Mouse (Mus musculus) forebrain, embryonic 11.5 days (tissue): ENCODE data around the gene Magi2. TPM values are rescaled to one million over a fixed set of nuclear protein-coding genes. Genes with fewer than 3 reads are reported as not detected.

Experiments
- ATAC-seq: fragments of 200-750 bp; cut with Nextera tagmentation; replicated peaks from 2 replicates; pipeline ENCODE4 v1.8.0; 2017; ENCODE audit warnings: moderate TSS enrichment; ENCODE audit not compliant: low FRiP score
- DNase-seq: peaks from one replicate; pipeline ENCODE4 v3.0.0-alpha.2; 2017; ENCODE audit warnings: low spot score
- H3K27ac ChIP-seq: fragments of 300-500 bp; sonication (generic); 2 replicates; pipeline ENCODE4 v1.5.1; 2014; ENCODE audit warnings: low read depth, low read length
- H3K27me3 ChIP-seq: fragments of 300-500 bp; sonication (generic); 2 replicates; pipeline ENCODE4 v1.6.1; 2014; ENCODE audit warnings: mild to moderate bottlenecking, low read length, mixed read lengths; ENCODE audit not compliant: control insufficient read depth, insufficient read depth
- H3K36me3 ChIP-seq: fragments of 300-500 bp; sonication (generic); 2 replicates; pipeline ENCODE4 v1.6.1; 2014; ENCODE audit warnings: mild to moderate bottlenecking, low read length, moderate library complexity, mixed read lengths; ENCODE audit not compliant: control insufficient read depth, insufficient read depth
- H3K4me1 ChIP-seq: fragments of 300-500 bp; sonication (generic); replicated peaks from 2 replicates; pipeline ENCODE4 v1.6.1; 2014; ENCODE audit warnings: low read length, mixed read lengths; ENCODE audit not compliant: control insufficient read depth, insufficient read depth
- H3K4me2 ChIP-seq: fragments of 300-500 bp; sonication (generic); 2 replicates; pipeline ENCODE4 v1.6.1; 2014; ENCODE audit warnings: low read depth, mild to moderate bottlenecking, low read length, moderate library complexity, mixed read lengths; ENCODE audit not compliant: severe bottlenecking
- H3K4me3 ChIP-seq: fragments of 300-500 bp; sonication (generic); 2 replicates; pipeline ENCODE4 v1.5.1; 2014; ENCODE audit warnings: low read depth, low read length
- H3K9ac ChIP-seq: fragments of 300-500 bp; sonication (generic); 2 replicates; pipeline ENCODE4 v1.6.1; 2014; ENCODE audit warnings: low read length
- H3K9me3 ChIP-seq: fragments of 300-500 bp; sonication (generic); 2 replicates; pipeline ENCODE4 v1.6.1; 2016; ENCODE audit warnings: low read length, mixed read lengths; ENCODE audit not compliant: control insufficient read depth
- WGBS: fragments of 180-500 bp; shearing (Covaris S2); extraction: QIAGEN DNeasy Blood & Tissue Kit; methylation state at CpG from one replicate; pipeline ENCODE4 v1.1.7; 2014; 5-methylcytosine and 5-hydroxymethylcytosine counted together
- polyA plus RNA-seq: library from polyadenylated mRNA; unstranded; fragments of >200 nt; fragmentation: Nextera tagmentation; extraction: Ambion mirVana; gene quantifications from 2 replicates; pipeline ENCODE4 v1.2.1, GENCODE M21; 2014

Magi2 gene
- polyA plus RNA-seq, 1 experiment from 2014 or later, result 10.2 TPM

DNA sequence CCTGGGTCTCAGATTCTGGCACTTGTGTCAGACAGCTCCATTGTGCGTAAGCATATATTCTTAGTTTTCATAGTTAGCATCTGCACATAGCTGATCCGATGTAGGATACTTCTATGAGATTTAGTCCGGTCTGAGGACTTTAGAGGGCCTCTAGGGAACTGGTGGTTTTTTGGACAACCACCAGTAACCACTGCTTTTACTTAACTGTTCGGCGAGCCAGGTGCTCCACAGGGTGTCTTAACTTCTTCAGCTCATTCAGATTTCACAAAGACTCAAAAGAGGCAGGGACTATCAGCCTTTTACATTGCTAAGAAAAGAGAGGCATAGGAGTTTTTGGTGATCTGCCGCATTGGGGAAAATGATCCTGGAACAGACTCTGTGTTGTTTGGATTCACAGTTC, 1453.1 kb downstream of the Magi2 start:
- Histone ChIP-seq H3K4me2 (no peak overlapping the region), H3K27me3 (no peaks in the 10 kb centered on the region), H3K4me1 (peaks cover 5% of the 10 kb centered on the region; the same call in 1 of the 2 replicates), H3K9me3 (no peaks in the 10 kb centered on the region), H3K27ac (no peak overlapping the region), H3K4me3 (no peak overlapping the region), H3K9ac (no peak overlapping the region), H3K36me3 (no peaks in the 10 kb centered on the region)
- WGBS, result 89% methylated on average over 6 of the region's 6 CpGs
- ATAC-seq (no peak), DNase-seq (no peak)

DNA sequence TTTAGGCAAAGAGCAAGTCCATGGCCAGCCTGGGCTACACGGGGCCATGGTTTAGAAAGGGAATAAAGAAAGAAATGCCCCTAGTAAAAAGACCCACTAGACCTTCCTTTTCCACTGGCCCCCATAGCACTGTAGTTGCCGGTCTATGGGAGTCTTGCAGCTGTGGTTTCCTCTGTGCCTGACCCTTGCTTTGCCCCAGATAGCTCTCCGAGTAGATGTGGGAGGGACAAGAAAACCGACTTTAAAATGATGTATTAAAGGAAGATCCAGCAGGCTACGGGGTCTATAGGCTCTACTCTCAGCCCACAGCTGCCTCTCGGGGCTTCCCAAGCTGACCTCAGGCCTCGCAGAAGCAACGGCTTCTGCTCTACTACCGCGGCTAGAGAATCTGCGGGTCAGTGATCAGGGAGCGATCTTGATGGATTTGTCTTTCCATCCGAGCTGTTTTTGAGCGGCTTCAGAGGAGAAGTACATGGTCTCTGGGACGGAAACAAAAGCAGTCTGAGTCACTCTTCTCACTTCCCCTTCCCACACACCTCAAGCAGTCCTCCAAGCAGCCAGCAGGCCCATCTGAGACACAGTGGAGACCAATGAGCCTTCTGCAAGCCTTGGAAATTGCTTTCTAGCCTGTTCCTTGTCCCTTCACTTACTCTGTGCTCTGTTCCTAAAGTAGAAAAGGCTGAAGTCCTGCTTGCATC, 1454.1 kb downstream of the Magi2 start:
- WGBS, result 93% methylated on average over 15 of the region's 15 CpGs
- no peaks in the 10 kb centered on the region for H3K27me3 ChIP-seq
- H3K4me1 ChIP-seq, result peaks cover 5% of the 10 kb centered on the region; the same call in 1 of the 2 replicates
- no peaks in the 10 kb centered on the region for H3K9me3 ChIP-seq
- H3K36me3 ChIP-seq, result no peaks in the 10 kb centered on the region
- H3K9ac ChIP-seq, result no peak overlapping the region
- ATAC-seq (no peak), DNase-seq (peak; percentile 37)
- no peak overlapping the region for H3K27ac ChIP-seq
- no peak overlapping the region for H3K4me3 ChIP-seq
- no peak overlapping the region for H3K4me2 ChIP-seq

DNA sequence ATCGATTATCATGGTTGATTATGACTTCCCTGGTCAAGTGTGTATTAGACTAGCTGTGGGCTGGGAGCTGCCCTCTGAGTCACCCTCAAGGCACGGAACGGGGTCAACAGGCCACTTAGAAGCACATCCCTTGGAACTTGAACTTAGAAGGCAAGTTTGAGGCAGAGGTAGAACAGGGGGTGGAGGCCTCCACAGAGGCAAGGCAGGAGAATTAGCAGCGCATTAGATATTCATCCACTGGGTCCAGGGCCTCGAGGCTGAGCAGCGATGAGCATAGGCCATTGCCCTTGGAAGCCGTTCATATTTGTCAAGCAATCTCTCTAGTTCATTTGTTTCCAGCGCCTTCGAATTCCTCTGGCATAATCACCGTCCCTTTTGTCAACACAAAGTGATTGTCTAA, 1454.8 kb downstream of the Magi2 start:
- no peaks in the 10 kb centered on the region for H3K9me3 ChIP-seq
- no peak overlapping the region for H3K9ac ChIP-seq
- H3K4me2 ChIP-seq, result no peak overlapping the region
- no peaks in the 10 kb centered on the region for H3K4me1 ChIP-seq
- no peak overlapping the region for H3K4me3 ChIP-seq
- H3K27ac ChIP-seq, result no peak overlapping the region
- ATAC-seq, result no peak
- H3K27me3 ChIP-seq, result no peaks in the 10 kb centered on the region
- no peaks in the 10 kb centered on the region for H3K36me3 ChIP-seq
- peak; percentile 42 for DNase-seq
- 75% methylated on average over 10 of the region's 10 CpGs for WGBS

DNA sequence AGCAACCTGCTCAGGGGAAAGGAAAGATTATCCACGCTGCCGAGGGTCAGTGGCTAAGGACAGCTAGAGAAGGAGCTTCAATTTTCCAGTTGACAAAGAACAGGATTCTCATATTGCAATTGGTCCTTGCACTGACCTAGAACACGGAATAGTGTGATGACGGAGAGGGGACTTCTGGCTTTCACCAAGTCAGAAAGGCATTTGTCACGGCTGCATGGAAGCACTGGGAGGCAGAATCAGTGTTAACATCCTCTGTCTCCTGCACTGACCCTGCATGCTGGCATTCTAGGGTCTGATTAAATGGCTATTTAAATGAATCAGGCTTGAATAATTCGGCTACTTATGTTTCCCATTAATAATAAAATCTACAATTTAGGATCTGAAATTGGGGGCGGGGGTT, 1455.4 kb downstream of the Magi2 start:
- 74% methylated on average over 7 of the region's 7 CpGs for WGBS
- ATAC-seq (no peak), DNase-seq (peak; percentile 30)
- Histone ChIP-seq H3K4me1 (no peaks in the 10 kb centered on the region), H3K9me3 (no peaks in the 10 kb centered on the region), H3K36me3 (no peaks in the 10 kb centered on the region), H3K4me2 (no peak overlapping the region), H3K4me3 (no peak overlapping the region), H3K27me3 (no peaks in the 10 kb centered on the region), H3K27ac (no peak overlapping the region), H3K9ac (no peak overlapping the region)

DNA sequence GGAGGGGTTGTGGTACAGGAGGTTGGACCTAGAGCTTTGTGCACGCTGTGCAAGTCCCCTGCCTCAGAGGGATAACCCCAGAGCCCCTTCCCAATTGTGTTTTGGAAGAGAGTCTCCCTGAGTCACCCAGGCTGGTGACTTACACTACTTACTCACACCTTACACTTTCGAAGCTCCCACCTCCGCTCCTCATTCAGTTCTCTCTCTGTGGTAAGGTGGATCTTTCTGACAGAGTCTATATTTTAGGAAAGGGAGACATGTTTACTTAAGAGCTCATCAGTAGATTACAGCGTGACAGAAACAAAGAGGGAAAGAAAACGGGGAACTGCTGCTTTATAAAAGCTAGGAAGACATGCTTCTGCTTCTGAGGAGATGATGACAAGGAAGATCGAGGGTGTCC, 1457.3 kb downstream of the Magi2 start:
- DNase-seq (no peak), ATAC-seq (no peak)
- no peaks in the 10 kb centered on the region for H3K9me3 ChIP-seq
- 88% methylated on average over 6 of the region's 6 CpGs for whole genome bisulfite sequencing
- no peak overlapping the region for H3K4me3 ChIP-seq
- H3K36me3 ChIP-seq, result no peaks in the 10 kb centered on the region
- no peak overlapping the region for H3K27ac ChIP-seq
- H3K4me2 ChIP-seq, result no peak overlapping the region
- H3K27me3 ChIP-seq, result no peaks in the 10 kb centered on the region
- no peak overlapping the region for H3K9ac ChIP-seq
- H3K4me1 ChIP-seq, result no peaks in the 10 kb centered on the region

DNA sequence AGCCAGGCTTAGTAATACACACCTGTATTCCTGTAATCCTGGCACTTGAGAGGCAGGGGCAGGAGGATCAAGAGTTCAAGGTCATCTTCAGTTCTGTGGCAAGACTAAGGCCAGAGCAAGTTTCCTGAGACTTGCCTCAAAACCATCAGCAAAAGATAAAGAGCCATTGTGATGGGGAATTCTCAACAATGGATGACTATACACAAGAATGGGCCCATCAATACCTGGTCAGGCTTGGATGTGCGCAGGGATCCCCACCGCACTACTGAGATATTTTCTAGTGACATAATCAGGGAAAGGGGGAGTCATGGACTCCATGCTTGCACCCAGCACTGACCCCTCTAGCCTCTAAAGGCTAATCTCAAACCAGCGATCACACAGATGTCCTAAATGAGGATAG, 1465.4 kb downstream of the Magi2 start:
- DNase-seq (no peak), ATAC-seq (no peak)
- 96% methylated on average over 3 of the region's 3 CpGs for WGBS
- Histone ChIP-seq H3K27ac (no peak overlapping the region), H3K9me3 (no peaks in the 10 kb centered on the region), H3K36me3 (no peaks in the 10 kb centered on the region), H3K27me3 (no peaks in the 10 kb centered on the region), H3K4me2 (no peak overlapping the region), H3K4me3 (no peak overlapping the region), H3K4me1 (no peaks in the 10 kb centered on the region), H3K9ac (no peak overlapping the region)

DNA sequence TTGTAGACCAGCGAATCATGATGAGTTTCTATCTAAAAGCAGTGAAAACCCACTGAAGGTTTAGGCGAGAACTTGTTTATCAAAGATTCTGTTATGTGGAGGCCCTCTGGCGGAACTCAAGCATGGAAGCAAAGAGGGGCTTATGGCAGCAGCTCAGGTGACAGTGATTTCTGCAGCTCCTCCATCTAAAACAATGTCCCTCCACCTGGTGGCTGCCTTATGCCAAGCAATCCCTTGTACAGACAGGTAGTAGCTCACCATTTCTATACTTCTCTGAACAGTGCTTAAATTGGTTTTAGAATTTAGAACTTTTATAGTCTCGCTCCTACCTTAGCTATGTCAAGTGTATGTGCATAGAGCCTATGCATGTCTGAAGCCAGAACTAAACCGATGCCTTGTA, 1472.3 kb downstream of the Magi2 start:
- H3K4me3 ChIP-seq, result no peak overlapping the region
- H3K27me3 ChIP-seq, result no peaks in the 10 kb centered on the region
- H3K9me3 ChIP-seq, result no peaks in the 10 kb centered on the region
- WGBS, result 86% methylated on average over 5 of the region's 5 CpGs
- H3K27ac ChIP-seq, result no peak overlapping the region
- H3K4me2 ChIP-seq, result no peak overlapping the region
- H3K36me3 ChIP-seq, result no peaks in the 10 kb centered on the region
- DNase-seq (no peak), ATAC-seq (no peak)
- peaks cover 5% of the 10 kb centered on the region; the same call in 1 of the 2 replicates for H3K4me1 ChIP-seq
- no peak overlapping the region for H3K9ac ChIP-seq

DNA sequence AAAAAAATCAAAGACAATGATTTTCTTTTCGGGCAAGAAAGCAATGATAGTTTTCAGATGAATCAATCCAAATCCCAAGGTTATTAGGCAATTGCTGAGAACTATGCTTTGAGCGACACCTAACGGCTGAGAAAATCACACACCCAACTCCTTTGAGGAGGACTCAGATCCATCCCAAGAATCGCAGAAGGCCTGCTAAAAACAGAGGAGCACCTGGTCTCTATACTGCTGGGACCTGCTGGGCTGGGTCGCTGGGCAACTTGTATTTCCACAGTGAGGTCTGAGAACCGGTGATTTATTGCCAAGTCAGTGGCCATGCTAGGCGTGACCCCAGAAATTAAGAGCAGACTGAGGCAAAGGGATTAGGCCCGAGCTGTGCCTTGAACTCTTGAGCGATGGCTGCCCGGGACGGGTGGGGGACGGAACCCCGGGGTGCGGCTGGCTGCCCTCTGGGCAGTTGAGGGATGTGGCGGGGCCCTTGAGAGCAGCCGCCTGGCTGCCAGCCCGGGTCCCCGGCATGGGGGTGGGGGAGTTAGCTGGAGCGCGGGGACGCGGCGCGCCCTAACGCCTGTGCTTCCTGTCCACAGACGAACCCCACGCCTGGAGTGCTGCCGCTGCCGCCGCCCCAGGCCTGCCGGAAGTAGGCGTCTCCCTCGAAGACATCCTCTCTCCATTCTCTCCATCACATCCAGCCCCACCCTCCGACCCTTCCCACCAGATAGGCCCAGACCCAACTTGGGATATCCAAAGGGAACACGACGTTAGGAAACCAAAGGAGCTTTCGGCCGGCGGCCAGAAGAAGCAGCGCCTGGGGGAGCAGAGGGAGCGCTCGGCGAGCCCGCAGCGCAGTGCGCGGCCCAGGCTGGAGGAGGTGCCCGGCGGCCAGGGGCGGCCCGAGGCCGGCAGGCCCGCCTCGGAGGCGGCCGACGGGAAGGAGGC, 1474.9 kb downstream of the Magi2 start:
- peak overlapping the region; percentile 90 for H3K9ac ChIP-seq
- peak overlapping the region; percentile 94 for H3K27ac ChIP-seq
- H3K9me3 ChIP-seq, result no peaks in the 10 kb centered on the region
- peak overlapping the region; percentile 77 for H3K4me2 ChIP-seq
- H3K36me3 ChIP-seq, result no peaks in the 10 kb centered on the region
- H3K27me3 ChIP-seq, result no peaks in the 10 kb centered on the region
- peaks cover 5% of the 10 kb centered on the region; the same call in 1 of the 2 replicates for H3K4me1 ChIP-seq
- peak overlapping the region; percentile 73 for H3K4me3 ChIP-seq
- DNase-seq (peak; percentile 92), ATAC-seq (peak; percentile 95)
- under 1% methylated on average over 49 of the region's 57 CpGs for WGBS
